Mouse (Mus musculus): Measurements from ENCODE around the gene Islr.

Islr gene

DNA sequence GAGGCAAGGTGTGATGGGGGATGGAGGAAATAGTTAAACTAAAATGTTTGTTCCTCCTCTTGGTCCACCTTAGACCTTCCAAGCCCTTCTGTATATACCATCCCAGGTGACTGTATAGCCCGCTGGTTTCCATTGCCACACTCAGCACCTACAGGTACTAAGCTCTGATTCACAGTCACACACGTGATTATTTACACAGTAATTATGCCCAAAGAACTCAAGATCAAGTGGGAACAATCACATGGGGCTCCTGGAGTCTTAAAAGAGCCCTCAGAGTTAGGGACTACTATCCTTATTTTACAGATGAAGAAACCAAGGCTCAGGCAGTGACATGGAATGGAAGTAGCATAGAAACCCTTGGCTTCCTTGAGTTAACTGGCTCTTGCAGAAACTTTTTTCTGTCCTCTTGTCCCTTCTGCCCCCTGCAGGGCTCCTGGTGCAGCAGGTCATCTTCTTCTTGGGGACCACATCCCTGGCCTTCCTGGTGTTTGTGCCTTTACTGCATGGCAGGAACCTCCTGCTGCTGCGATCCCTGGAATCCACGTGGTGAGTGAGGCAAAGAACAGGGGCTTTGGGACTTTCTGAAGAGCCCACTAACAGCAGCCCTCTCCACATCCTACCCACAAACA, 53.3 kb downstream of the Islr start:
- no peak for DNase-seq

DNA sequence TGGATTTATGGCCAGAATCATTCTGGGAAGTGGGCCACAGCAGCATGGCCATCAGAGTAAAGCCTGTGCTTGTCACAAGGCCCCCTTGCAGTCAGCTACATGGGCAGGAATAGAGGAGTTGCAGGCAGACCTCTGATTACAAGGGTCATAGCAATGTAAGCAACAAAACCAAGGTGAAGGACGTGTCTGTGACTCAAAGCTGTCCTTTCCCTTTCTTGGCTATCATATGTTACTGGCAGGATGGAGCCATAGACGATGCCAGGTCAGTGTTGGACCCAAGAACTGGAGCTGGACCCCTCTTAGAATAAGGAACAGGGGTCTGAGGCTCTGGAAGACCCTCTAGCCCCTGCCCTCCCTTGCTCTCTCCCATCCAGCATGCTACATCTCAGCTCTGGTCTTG, 55.3 kb downstream of the Islr start:
- no peak for DNase-seq

DNA sequence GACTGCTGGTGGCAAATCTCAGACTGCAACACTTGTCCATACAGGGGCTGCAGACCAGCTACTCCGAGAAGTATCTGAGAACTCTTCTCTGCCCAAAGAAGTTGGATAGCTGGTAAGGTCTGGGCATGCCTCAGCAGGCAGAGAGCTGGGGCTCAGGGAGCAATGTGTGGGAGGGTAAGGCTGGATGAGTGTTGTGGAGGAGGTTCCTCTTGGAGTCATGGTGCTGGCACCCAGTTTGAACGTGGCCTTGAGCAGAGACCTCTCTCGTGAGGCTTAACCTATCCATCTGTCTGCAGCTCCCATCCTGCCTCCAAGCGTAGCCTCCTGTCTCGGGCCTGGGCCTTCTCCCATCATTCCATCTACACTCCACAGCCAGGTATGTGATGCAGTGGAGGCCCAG, 58.7 kb downstream of the Islr start:
- no peak for DNase-seq

DNA sequence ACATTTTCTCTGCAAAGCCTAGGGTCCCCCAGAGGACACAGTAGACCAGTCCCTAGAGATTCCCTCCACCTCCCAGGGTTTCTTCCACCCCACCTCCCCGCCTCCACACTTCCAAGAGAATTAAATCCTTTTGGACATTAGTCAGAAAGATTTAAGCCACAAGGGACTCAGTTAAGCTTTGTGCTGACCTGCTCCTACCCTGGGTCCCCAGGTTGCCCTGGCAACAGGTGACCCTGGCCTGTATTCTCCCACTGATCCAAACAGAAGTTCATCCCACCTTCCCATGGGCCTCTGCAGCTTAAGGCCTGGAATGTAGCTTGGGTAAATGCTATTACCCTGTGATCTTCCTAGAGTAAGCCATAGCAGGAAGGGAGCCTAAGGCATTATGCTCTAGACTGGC, 59.4 kb downstream of the Islr start:
- DNase-seq: no peak

DNA sequence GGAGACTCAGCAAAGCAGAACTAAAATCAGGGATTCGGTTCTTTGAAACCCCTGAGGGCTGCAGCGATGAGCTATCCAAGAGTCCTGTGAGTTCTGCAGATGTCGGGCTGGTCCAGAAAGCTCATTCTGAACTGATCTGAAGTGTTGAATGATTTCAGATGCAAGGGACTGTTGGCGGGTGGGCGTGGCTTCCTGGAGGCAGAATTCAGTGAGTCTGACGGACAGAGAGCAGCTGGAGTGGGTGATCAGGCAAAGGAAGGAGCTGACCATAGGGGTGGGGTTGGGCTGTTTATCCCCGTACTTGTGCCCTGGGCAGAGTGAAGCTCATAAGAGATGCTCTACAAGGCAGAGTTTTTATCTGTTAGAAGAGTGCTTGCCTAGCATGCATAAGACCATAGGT, 60.7 kb downstream of the Islr start:
- DNase-seq: no peak

DNA sequence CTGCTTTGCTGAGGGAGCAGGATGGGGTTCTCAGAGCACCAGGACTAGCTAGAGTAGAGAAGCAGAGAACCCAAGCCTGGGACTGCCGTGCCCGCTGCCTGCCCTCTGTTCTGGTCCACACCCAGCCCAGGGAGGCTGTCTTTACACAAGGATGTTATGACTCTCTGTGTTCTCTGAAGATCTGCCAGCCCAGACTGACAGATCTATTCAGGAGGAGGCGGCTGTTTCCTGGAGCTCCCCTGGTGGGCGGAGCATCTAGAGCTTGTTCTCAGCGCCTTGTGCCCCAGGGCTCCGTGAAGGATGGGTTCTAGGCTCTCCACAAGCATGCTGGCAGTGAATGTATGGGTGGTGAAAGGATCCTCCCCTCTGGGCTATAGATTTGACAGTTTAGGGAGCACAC, 64.2 kb downstream of the Islr start:
- peak; percentile 69 for DNase-seq

DNA sequence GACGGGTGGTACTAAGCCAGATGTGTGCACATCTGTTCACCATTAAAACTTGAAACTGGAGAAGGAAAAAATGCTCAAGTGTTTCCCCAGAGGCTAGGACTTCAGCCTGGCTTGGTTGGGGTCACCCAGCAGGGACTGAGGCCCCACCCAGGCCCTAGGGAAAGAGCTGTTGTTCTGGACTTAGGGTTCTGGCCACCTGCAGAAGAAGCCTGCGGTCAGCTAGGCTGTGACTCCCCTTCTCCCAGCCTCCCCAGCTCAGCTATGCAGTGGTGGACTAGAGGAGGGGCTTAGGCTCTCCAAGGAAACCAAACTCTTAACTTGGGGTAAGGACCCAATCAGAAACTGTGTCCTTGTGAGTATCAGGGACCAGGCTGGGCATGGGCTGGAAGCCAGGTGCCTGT, 68.2 kb downstream of the Islr start:
- no peak for DNase-seq

DNA sequence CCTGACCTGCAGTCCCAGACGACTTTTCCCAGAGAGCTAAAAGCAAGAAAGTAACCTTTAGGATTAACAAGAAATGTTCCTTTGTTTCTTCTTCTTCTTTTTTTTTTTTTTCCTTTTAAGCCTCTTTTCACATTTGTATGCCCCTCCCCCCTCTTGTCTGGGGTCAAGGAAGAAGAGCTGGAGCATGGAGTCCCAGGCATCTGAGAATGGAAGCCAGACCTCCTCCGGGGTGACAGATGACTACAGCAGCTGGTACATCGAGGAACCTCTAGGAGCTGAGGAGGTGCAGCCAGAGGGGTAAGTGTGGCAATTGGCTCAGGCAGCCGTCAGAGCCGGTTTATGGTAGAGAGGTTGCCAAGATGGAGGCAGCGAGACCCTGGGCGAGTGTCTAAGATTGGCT, 69.2 kb downstream of the Islr start:
- no peak for DNase-seq

DNA sequence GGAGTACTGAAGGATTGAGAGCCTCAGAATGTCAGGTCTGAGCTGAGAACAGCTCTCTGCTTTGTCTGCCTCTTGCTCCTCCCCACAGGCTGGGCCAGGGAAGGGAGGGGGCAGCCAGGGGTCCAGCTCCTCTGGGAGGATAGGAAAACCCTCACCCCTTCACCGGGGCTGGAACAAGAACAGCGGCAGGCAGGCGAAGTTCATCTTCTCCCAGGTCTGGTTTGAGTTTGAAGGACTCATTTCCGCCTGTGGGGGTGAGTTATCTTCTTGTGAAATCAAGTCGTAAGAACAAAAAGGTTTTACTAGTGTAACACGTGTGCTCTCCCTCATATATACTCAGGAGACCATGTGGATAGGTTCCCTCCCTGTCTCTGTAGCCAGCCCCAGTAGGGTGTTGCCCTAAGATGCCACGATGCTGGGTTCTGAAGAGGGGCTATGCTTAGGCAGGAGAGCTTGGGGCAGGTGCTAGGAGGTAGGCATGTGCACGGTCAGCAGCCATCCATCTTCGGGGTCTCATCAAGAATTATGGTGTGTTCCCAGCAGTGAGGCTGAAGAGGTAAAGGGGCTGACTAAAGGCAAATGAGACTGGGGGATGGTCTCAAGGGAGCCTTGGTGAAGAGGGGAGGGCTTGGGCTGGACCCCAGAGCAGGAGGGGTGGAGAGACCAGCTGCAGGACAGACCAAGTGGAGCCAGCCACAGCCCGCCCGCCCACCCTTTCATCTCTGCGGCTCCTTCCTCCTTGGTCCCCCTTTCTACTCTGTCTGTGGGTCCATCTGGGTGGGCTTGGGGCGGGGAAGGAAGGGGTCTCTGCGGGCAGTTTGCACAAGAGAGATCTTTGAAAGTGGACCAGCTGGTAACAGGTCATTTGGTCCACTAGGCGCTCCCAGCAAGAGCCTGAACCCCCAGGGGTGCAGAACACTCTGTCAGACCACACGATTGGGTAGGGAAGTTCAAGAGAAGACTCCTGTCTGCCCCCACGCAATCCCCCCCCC, 69.9 kb downstream of the Islr start:
- DNase-seq: no peak

DNA sequence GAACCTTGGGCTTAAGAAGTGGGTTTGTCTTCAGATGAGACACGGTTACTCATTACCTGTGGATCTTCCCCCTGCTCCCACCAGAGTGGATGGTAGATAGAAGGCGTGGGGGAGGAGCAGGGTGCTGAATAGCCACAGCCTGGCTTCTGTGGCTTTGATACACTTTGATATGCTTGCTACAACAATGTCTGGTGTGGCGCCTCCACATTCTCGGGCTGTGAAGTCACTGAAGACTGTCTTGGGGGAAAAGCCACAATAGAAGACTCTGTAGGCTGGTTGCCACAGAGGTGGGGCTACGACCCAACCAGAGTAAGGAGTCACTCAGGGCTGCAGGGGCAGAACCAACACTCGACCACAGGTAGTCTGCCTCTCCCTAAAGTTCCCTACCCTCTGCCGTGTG, 72.4 kb downstream of the Islr start:
- DNase-seq: no peak

DNA sequence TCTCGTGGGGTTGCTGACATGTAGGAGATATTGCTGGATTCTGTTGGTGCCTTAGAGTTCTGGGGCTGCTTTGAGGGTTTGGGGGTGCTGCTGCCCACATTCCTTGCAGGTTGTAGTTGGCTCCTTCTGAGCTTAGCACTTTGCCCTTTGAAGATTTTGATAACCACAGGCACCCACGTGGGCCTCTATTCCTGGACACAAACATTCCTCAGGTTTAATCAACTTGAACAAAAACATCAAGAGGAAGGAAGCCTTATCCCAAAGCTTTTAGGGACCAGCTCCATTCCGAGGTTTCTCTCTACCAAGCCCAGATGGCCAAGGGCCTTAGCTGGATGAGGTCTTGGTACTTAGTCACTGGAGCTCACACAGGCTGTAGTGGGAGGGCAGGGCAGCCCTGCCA, 73.2 kb downstream of the Islr start:
- DNase-seq: no peak

DNA sequence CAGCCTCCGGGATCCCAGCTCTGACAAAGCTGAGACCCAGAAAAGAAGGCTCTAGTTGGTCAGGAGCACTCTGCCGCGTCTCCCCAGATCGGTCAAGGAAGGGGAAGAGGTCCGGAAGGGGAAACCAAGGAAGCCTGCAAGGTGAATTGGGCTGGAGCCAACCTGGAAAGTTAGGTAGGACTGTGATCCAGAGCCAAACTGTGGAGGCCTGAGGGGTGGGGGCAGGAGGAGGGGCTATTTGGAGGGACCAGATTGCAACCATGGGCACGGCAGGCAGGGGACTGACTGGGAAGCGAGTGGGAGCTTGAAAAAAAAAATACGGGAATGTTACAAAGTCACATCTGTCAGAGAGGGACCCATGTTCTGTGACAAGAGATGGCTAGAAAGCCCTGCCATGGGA, 74.6 kb downstream of the Islr start:
- DNase-seq: no peak

DNA sequence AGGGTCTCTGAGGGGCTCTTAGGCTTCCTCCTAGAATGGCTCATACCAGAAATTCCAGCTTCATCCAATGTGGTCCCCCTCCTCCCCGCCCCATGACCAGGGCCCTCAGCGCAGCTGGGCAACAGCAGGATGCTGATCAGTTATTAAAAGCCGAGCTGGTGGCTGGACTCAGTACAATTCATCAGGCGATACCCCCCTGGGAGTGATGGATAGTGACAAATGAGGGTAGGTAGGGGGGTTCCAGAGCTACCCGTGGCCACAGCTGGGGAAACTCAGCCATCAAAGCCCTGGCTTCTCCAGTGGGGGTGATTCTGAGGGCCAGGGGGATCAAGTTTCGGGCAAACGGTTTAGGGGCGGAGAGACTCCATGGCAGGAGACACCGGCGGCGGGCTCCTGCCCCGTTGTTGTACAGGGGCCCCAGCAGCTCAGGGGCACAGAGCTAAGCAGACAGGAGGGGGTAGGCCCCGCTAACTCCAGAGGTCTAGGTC, 75.1 kb downstream of the Islr start:
- DNase-seq: no peak

DNA sequence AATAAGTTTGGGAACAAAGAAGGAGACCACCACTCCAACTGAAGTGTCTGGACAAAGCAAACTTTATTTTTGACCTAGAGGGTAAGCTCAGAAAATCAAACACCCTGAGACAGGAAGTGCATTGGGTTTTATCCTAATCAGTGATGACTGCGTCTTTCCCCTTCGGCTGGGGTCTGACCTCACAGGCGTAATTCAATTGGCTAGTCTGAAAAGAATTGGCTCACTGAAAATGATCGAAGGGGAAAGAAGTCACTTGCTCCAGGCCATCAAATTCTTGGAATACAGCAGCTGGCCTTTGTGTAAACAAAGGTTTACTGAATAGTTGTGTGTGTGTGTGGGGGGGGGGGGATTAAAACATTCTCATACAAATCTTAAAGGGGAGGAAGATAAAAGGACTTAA, 78.3 kb downstream of the Islr start:
- DNase-seq: no peak

DNA sequence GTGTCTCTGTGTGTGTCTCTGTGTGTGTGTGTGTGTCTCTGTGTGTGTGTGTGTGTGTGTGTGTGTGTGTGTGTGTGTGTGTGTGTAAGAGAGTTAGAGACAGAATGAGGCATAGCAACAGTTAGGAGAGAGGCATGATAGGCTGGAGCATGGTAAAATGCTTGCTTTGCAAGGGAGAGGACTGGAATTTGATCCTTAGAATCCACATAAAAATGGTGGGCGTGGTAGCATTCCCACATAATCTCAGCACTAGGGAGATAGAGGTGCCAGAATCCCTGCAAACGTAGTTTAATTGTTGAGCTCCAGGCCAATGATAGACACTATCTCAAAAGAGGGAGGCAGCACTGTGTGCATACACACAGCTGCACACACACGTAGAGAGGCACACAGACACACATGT, 79.0 kb downstream of the Islr start:
- no peak for DNase-seq

DNA sequence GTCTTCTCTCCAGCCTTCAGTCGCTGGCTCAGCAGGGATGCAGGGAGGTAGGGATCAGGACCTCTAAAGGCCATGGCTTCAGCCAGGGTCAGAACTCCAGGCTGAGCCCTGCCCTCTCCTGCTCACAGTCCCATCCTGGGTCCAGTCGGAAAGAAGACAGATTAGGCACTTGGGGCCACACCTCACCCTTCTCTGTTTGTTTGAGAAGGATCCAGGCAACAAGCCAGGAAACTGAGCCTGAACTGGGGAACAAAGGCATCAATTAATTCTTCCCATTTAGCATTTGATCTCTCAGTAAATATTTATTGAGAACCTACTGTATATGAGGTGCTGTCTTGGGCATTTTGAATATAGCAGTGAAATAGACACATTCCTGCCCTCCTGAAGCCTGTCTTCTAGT, 85.4 kb downstream of the Islr start, which contains the start of gene Ccdc33:
TSS of gene Ccdc33 (minus strand) at position 153 of the 400 bp plus-strand sequence.
- DNase-seq: no peak

DNA sequence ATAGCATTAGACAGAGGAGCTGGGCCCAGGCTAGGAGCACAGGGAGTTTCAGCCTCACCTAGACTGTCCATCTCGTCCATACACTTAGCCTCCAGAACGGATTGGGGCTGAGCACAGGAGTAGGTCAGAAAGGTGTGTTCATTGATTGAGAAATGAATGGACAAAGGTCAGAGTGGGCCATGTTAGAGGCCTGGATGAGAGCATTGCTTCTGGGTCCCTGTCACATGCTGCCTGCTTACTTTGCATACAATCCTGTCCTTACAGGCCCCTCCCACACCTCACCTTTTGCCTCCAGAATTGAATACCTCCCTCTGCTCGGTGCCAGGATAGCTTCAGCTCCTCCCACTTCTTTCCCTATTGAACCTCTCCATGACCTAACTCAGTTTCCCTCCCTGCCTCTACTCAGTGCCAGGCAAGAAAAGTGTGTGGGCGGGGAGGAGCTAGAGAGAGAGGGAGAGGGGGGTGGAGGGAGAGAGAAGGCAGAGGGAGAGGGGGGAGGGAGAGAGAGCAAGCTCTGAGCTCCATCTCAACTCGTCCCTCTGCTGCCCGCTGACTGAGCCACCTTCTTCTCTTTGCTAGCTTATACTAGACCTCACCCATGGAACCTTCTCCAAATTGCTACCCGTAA, 88.0 kb downstream of the Islr start:
- peak; percentile 59 for DNase-seq

DNA sequence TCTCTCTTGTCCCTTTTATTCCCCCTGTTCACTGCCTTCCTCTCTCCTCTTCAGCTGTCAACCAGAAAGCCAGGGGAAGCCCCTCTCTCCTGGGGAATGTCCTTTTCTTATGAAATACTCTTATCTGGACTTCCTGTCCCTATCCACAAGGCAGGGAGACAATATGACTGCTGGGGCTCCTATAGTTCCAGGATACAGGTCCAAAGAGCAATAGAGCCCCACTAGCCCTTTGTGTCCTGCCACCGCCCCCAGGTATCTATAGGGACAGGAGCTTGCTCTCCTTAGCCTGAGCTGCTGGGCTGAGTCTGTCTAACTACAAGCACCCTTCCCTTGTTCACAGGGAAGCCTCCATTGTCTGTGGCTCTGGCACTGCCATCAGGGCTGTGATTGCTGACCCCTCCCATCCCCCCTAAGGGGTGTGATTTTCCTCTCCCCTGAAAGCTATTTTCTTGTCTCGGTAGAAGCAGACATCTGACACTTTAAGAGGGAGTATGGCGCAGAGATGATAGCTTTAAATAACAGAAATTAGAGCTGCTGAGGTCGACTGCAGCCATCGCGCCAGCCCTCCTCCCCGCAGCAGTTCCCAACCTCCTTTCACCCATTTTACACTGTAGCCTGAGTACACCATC, 88.7 kb downstream of the Islr start:
- no peak for DNase-seq

DNA sequence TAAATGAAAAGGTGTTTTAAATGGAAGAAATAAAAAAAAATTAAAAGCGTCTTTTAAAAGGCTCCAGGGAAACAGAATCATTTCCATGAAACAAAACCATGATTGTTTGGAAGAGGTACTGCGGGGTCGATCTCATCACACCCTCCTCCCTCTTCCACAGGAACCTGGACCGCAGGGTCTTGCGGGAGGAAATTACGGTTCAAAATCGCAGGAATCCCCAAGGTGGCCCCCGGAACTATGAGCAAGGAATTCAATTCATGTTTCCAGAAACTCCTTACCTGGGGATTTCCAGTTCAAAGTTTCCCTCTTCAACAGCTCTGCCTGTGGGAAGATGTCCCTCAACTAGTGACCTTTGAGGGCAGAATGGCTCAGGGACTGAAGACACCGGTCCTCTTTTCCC, 90.1 kb downstream of the Islr start:
- DNase-seq: no peak

DNA sequence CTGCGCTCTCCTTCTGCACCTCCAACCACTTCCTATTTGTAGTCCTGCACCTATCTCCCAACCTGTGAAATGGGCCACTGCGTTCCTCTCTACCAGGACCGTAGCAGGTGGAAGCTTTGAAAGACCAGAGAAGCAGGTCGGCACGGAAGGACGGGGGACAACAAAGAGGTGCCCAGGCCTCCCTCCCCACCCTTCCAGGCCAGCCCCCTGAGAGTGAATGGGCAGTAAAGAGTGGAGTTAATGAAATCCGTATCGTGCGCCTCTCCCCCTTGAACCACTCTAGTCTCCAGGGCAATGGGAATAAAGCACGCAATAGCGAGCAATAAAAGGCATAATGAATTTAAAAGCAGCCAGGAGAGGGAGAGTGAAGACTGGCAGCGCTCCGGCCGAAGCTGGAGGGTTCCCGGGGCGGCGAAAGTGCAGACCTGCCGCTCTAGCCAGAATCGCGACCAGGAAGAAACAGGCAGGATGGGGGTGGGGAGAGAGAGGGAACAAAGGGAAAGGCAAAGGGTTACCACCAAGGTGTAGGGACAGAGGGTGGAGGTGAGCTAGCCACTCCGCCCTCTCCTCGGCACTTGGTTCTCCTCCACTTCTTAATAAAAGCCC, 90.7 kb downstream of the Islr start:
- DNase-seq: no peak

DNA sequence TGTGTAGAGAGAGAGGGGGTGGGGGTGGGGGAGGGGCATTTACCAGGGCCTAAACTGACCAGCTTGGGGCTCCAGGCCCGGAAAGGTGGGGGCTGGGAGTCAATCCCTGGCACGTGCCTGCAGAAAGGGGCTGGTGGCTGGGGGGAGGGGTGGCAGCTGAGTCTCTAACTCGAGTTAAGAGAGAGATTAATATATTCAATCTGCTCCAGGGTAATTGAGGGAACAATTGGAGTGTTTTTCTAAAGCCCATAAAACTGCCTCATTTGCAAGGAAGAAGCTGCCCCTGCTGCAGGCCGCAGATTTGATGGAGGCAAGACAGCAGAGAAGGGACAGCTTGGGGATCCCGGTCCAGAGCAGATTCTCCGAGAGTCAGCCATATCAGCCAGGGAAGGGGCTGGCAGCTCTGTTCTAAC, 91.2 kb downstream of the Islr start:
- no peak for DNase-seq

DNA sequence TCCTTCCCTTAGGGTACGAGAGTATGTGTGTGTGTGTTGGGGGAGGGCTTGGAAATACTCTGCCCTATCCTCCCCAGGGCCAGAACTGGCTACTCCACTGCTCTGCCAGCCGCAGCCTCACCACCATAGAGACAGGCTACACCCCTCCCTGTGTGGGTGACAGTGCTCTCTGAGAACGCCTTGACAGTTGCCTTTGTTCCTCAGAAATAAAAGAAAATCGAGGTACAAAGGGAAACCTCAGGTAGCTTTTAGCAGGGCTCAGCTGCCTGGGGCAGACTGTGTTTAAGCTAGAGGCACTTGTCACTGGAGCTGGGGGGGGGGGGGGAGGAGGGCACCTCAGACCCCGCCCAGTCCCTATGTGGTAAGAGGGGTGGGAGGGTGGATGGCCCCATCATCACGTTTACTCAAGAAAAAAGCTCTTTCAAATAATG, 91.8 kb downstream of the Islr start:
- no peak for DNase-seq

DNA sequence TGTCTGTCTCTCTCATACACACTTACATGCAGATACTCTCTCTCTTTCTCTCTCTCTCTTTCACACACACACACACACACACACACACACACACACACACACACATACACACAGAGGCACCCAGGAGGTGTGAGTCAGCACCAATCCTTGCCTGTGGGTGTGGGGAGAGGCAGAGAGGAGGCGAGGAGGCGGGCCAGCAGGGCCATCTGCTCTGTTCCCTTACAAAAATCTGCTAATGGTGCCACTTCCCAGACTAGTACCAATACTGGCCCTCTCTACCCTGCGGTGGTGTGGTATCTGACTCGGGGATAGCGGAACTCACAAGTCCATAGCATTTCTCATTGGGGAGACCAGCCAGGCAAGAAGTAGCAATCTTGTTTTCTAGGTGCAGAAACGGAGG, 92.7 kb downstream of the Islr start:
- DNase-seq: peak; percentile 90
